Mouse (Mus musculus): ENCODE results near the gene Cir1.

DNA sequence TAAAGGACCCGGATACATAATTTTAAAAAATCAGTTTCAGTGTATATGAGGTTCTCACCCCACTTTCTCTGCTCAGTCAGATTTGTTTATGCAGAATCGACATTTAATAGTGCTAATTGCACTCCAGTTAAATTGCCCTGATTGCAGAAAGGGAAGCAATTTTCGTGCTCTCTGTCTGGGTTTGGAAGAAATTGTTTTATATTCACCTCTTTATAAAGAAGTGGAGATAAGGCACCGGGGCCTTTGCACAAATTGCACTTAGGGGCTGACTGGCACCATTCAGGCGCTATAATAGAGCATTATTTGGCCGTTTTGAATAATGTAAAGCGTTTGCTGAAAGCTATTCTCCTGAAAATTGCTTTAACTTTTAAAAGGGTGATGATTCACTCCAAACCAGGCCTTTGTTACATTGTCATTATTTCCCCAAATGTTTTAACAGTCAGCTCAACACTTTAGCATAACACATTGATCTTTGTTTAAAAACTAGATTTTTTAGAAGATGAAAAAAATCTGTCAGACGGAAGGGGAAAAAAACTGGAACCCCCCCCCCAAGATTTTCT is 43.6 kb downstream of the Cir1 start:
- TF ChIP-seq CTCF (IDR thresholded peaks at IDR 0.05; ENCODE audit: low read depth) (no peak), EP300 (IDR thresholded peaks at IDR 0.05; ENCODE audit: low read depth) (no peak)
